Mouse (Mus musculus) liver, embryonic 12.5 days (tissue): Measurements from ENCODE around the gene Cwf19l1. TPM values are rescaled to one million over a fixed set of nuclear protein-coding genes. Genes with fewer than 3 reads are reported as not detected.

Experiments used
- ATAC-seq: fragments of 200-750 bp; cut with Nextera tagmentation; 2 replicates; pipeline ENCODE4 v1.8.0; 2017; ENCODE audit warnings: moderate number of reproducible peaks, mild to moderate bottlenecking, moderate library complexity
- H3K27ac ChIP-seq: fragments of 300-500 bp; sonication (generic); 2 replicates; pipeline ENCODE4 v1.5.1; 2016; ENCODE audit warnings: mild to moderate bottlenecking
- H3K27me3 ChIP-seq: fragments of 300-500 bp; sonication (generic); replicated peaks from 2 replicates; pipeline ENCODE4 v1.6.1; 2016; ENCODE audit warnings: mild to moderate bottlenecking, moderate library complexity
- H3K36me3 ChIP-seq: fragments of 300-500 bp; sonication (generic); 2 replicates; pipeline ENCODE4 v1.6.1; 2016; ENCODE audit warnings: mild to moderate bottlenecking, moderate library complexity
- H3K4me1 ChIP-seq: fragments of 300-500 bp; sonication (generic); 2 replicates; pipeline ENCODE4 v1.6.1; 2016
- H3K4me2 ChIP-seq: fragments of 300-500 bp; sonication (generic); 2 replicates; pipeline ENCODE4 v1.6.1; 2016; ENCODE audit warnings: mild to moderate bottlenecking, moderate library complexity
- H3K4me3 ChIP-seq: fragments of 300-500 bp; sonication (generic); 2 replicates; pipeline ENCODE4 v1.5.1; 2016; ENCODE audit warnings: mild to moderate bottlenecking, moderate library complexity
- H3K9ac ChIP-seq: fragments of 300-500 bp; sonication (generic); 2 replicates; pipeline ENCODE4 v1.6.1; 2016; ENCODE audit warnings: mild to moderate bottlenecking, moderate library complexity
- H3K9me3 ChIP-seq: fragments of 300-500 bp; sonication (generic); replicated peaks from 2 replicates; pipeline ENCODE4 v1.6.1; 2016; ENCODE audit warnings: mild to moderate bottlenecking, moderate library complexity
- WGBS: fragments of 180-500 bp; shearing (Covaris S2); methylation state at CpG from one replicate; pipeline ENCODE4 v1.1.7; 2016; ENCODE audit not compliant: insufficient replicate concordance; 5-methylcytosine and 5-hydroxymethylcytosine counted together
- polyA plus RNA-seq: library from polyadenylated mRNA; unstranded; fragments of >200 nt; fragmentation: Nextera tagmentation; extraction: Ambion mirVana; gene quantifications from 2 replicates; pipeline ENCODE4 v1.2.1, GENCODE M21; 2016

Cwf19l1 gene
- polyA plus RNA-seq, 1 experiment from 2014 or later: 26.3 TPM

- Histone ChIP-seq H3K9ac (no peak overlapping the region), H3K27ac (no peak overlapping the region), H3K4me2 (no peak overlapping the region), H3K36me3 (peaks cover 54% of the 10 kb centered on the region), H3K4me1 (peaks cover 36% of the 10 kb centered on the region), H3K27me3 (no peaks in the 10 kb centered on the region), H3K4me3 (no peak overlapping the region), H3K9me3 (no peaks in the 10 kb centered on the region)
- no peak for ATAC-seq
Measured at GRCm38 (mm10) chr19:44108996-44109395, 26.7 kb downstream of the Cwf19l1 start.

- peak overlapping the region; percentile 99 for H3K9ac ChIP-seq
- WGBS: 34% methylated on average over 22 of the region's 22 CpGs
- peak overlapping the region; percentile 99 for H3K4me3 ChIP-seq
- H3K4me2 ChIP-seq: peak overlapping the region; percentile 86
- no peaks in the 10 kb centered on the region for H3K9me3 ChIP-seq
- H3K36me3 ChIP-seq: peaks cover 45% of the 10 kb centered on the region
- no peaks in the 10 kb centered on the region for H3K27me3 ChIP-seq
- H3K27ac ChIP-seq: peak overlapping the region; percentile 66
- peaks cover 36% of the 10 kb centered on the region for H3K4me1 ChIP-seq
- ATAC-seq: peak; percentile 43
Measured at GRCm38 (mm10) chr19:44107661-44108521, 27.8 kb downstream of the Cwf19l1 start.

- WGBS: 1% methylated on average over 66 of the region's 67 CpGs
- H3K9me3 ChIP-seq: no peaks in the 10 kb centered on the region
- H3K27ac ChIP-seq: peak within 1 kb of the TSS; percentile 81
- peaks cover 42% of the 10 kb centered on the region for H3K36me3 ChIP-seq
- H3K9ac ChIP-seq: peak within 1 kb of the TSS; percentile 99
- ATAC-seq: peak; percentile 99
- H3K4me3 ChIP-seq: peak within 1 kb of the TSS; percentile 99
- H3K4me1 ChIP-seq: peaks cover 36% of the 10 kb centered on the region
- peak within 1 kb of the TSS; percentile 86 for H3K4me2 ChIP-seq
- H3K27me3 ChIP-seq: no peaks in the 10 kb centered on the region
Measured at GRCm38 (mm10) chr19:44106831-44107660, 28.6 kb downstream of the Cwf19l1 start, which contains the start of gene Chuk. Gene Chuk (minus strand): TSS chr19:44107480.

GRCm38 (mm10) chr19:44104393-44104792, 31.3 kb downstream of the Cwf19l1 start:
- peaks cover 36% of the 10 kb centered on the region for H3K4me1 ChIP-seq
- H3K4me3 ChIP-seq: no peak overlapping the region
- WGBS: 65% methylated on average over 1 of the region's 1 CpGs
- no peak for ATAC-seq
- H3K27ac ChIP-seq: no peak overlapping the region
- no peaks in the 10 kb centered on the region for H3K27me3 ChIP-seq
- H3K4me2 ChIP-seq: no peak overlapping the region
- no peaks in the 10 kb centered on the region for H3K9me3 ChIP-seq
- no peak overlapping the region for H3K9ac ChIP-seq
- H3K36me3 ChIP-seq: peaks cover 33% of the 10 kb centered on the region

GRCm38 (mm10) chr19:44103001-44103400, 32.7 kb downstream of the Cwf19l1 start:
- 85% methylated on average over 3 of the region's 3 CpGs for WGBS
- H3K36me3 ChIP-seq: peaks cover 37% of the 10 kb centered on the region
- ATAC-seq: no peak

GRCm38 (mm10) chr19:44100840-44101239, 34.8 kb downstream of the Cwf19l1 start:
- Histone ChIP-seq H3K27ac (no peak overlapping the region), H3K9ac (no peak overlapping the region), H3K36me3 (peaks cover 57% of the 10 kb centered on the region), H3K4me2 (no peak overlapping the region), H3K9me3 (no peaks in the 10 kb centered on the region), H3K4me3 (no peak overlapping the region), H3K27me3 (no peaks in the 10 kb centered on the region), H3K4me1 (peaks cover 18% of the 10 kb centered on the region)
- ATAC-seq: no peak

More at GRCm38 (mm10) chr19:44103001-44103400, 32.7 kb downstream of the Cwf19l1 start:
- H3K27ac ChIP-seq: no peak overlapping the region
- H3K27me3 ChIP-seq: no peaks in the 10 kb centered on the region
- H3K9me3 ChIP-seq: no peaks in the 10 kb centered on the region
- H3K9ac ChIP-seq: no peak overlapping the region
- H3K4me1 ChIP-seq: peaks cover 31% of the 10 kb centered on the region
- H3K4me3 ChIP-seq: no peak overlapping the region
- H3K4me2 ChIP-seq: no peak overlapping the region

- Histone ChIP-seq H3K4me1 (no peaks in the 10 kb centered on the region), H3K4me2 (no peak overlapping the region), H3K9ac (no peak overlapping the region), H3K4me3 (no peak overlapping the region), H3K9me3 (no peaks in the 10 kb centered on the region), H3K36me3 (peaks cover 79% of the 10 kb centered on the region), H3K27me3 (no peaks in the 10 kb centered on the region), H3K27ac (no peak overlapping the region)
- 76% methylated on average over 3 of the region's 3 CpGs for WGBS
- ATAC-seq: no peak
Measured at GRCm38 (mm10) chr19:44086278-44086677, 49.4 kb downstream of the Cwf19l1 start.

GRCm38 (mm10) chr19:44080920-44081319, 54.8 kb downstream of the Cwf19l1 start:
- no peak for ATAC-seq
- Histone ChIP-seq H3K36me3 (peaks cover 82% of the 10 kb centered on the region), H3K4me3 (no peak overlapping the region), H3K9me3 (no peaks in the 10 kb centered on the region), H3K27me3 (no peaks in the 10 kb centered on the region), H3K4me2 (no peak overlapping the region), H3K9ac (no peak overlapping the region), H3K27ac (no peak overlapping the region), H3K4me1 (no peaks in the 10 kb centered on the region)
- WGBS: 84% methylated on average over 2 of the region's 2 CpGs

- Histone ChIP-seq H3K4me3 (no peak overlapping the region), H3K9me3 (no peaks in the 10 kb centered on the region), H3K27ac (no peak overlapping the region), H3K27me3 (no peaks in the 10 kb centered on the region), H3K4me2 (no peak overlapping the region), H3K4me1 (no peaks in the 10 kb centered on the region), H3K9ac (no peak overlapping the region), H3K36me3 (peaks cover 85% of the 10 kb centered on the region)
- 83% methylated on average over 2 of the region's 2 CpGs for WGBS
- no peak for ATAC-seq
Measured at GRCm38 (mm10) chr19:44080023-44080422, 55.7 kb downstream of the Cwf19l1 start.

- Histone ChIP-seq H3K4me3 (no peak overlapping the region), H3K9ac (no peak overlapping the region), H3K4me1 (no peaks in the 10 kb centered on the region), H3K27ac (no peak overlapping the region), H3K27me3 (no peaks in the 10 kb centered on the region), H3K4me2 (no peak overlapping the region), H3K9me3 (no peaks in the 10 kb centered on the region), H3K36me3 (peaks cover 75% of the 10 kb centered on the region)
- no peak for ATAC-seq
- WGBS: 76% methylated on average over 4 of the region's 4 CpGs
Measured at GRCm38 (mm10) chr19:44077024-44077423, 58.7 kb downstream of the Cwf19l1 start.

GRCm38 (mm10) chr19:44076457-44076856, 59.2 kb downstream of the Cwf19l1 start:
- H3K27ac ChIP-seq: no peak overlapping the region
- H3K9me3 ChIP-seq: no peaks in the 10 kb centered on the region
- ATAC-seq: no peak
- peaks cover 73% of the 10 kb centered on the region for H3K36me3 ChIP-seq
- H3K4me3 ChIP-seq: no peak overlapping the region
- H3K4me2 ChIP-seq: no peak overlapping the region
- WGBS: 88% methylated on average over 9 of the region's 9 CpGs
- H3K4me1 ChIP-seq: no peaks in the 10 kb centered on the region
- H3K27me3 ChIP-seq: no peaks in the 10 kb centered on the region
- no peak overlapping the region for H3K9ac ChIP-seq

- ATAC-seq: no peak
- no peak overlapping the region for H3K9ac ChIP-seq
- 77% methylated on average over 11 of the region's 11 CpGs for WGBS
Measured at GRCm38 (mm10) chr19:44074986-44075385, 60.7 kb downstream of the Cwf19l1 start.

More at GRCm38 (mm10) chr19:44074986-44075385, 60.7 kb downstream of the Cwf19l1 start:
- Histone ChIP-seq H3K4me3 (no peak overlapping the region), H3K27ac (no peak overlapping the region), H3K4me1 (peaks cover 7% of the 10 kb centered on the region), H3K36me3 (peaks cover 65% of the 10 kb centered on the region), H3K9me3 (no peaks in the 10 kb centered on the region), H3K27me3 (no peaks in the 10 kb centered on the region), H3K4me2 (no peak overlapping the region)
